Mouse (Mus musculus) CH12.LX (cell line): ENCODE data around the gene Efcab5. TPM values are rescaled to one million over a fixed set of nuclear protein-coding genes. Genes with fewer than 3 reads are reported as not detected.

ENCODE experiments used
- DNase-seq: peaks from one replicate; pipeline ENCODE4 v3.0.0-alpha.2; 2013; ENCODE audit errors: extremely low read depth
- H3K27ac ChIP-seq: 2 replicates; pipeline ENCODE4 v1.5.1; 2012; ENCODE audit warnings: low read depth, mild to moderate bottlenecking, control low read depth, moderate library complexity; ENCODE audit not compliant: insufficient read depth
- H3K27me3 ChIP-seq: replicated peaks from 2 replicates; pipeline ENCODE3; 2012; ENCODE audit warnings: inconsistent platforms
- H3K36me3 ChIP-seq, 2 experiments: replicated peaks in 1 of 2; 2 replicates each; pipeline versions ENCODE3 to v1.6.1; 2012; ENCODE audit warnings: inconsistent platforms in 1 of 2, low read length in 1 of 2, mild to moderate bottlenecking in 1 of 2, mixed read lengths in 1 of 2, moderate library complexity in 1 of 2; ENCODE audit not compliant: control insufficient read depth in 1 of 2, insufficient read depth in 1 of 2
- H3K4me1 ChIP-seq, 2 experiments: 2 replicates each; pipeline ENCODE4 v1.6.1; 2012; ENCODE audit warnings: inconsistent platforms in 1 of 2, moderate library complexity in 1 of 2; ENCODE audit not compliant: insufficient read depth in 2 of 2, control insufficient read depth in 1 of 2
- H3K4me2 ChIP-seq: 2 replicates; pipeline ENCODE4 v1.6.1; 2012; ENCODE audit warnings: low read depth, mild to moderate bottlenecking, control low read depth; ENCODE audit not compliant: poor library complexity, insufficient read depth, severe bottlenecking
- H3K4me3 ChIP-seq, 3 experiments: fragments of 150-350 bp in 1 of 3; sonication (generic) in 1 of 3; replicated peaks in 1 of 3; 2 replicates each; pipeline versions ENCODE3 to v1.5.1; 2011 to 2012; ENCODE audit warnings: low read depth in 2 of 3, low read length in 2 of 3, mild to moderate bottlenecking in 2 of 3, moderate library complexity in 2 of 3, control low read depth in 1 of 3, improper control_type of control experiment in 1 of 3, inconsistent platforms in 1 of 3, mixed read lengths in 1 of 3; ENCODE audit not compliant: poor library complexity in 1 of 3
- H3K79me2 ChIP-seq: replicated peaks from 2 replicates; pipeline ENCODE4 v1.6.1; 2012; ENCODE audit warnings: mild to moderate bottlenecking, moderate library complexity; ENCODE audit not compliant: control insufficient read depth, poor library complexity, insufficient read depth, severe bottlenecking; ENCODE audit errors: extremely low read depth
- H3K9ac ChIP-seq: 2 replicates; pipeline ENCODE4 v1.6.1; 2012; ENCODE audit warnings: low read depth, mild to moderate bottlenecking, control low read depth, moderate library complexity; ENCODE audit not compliant: insufficient read depth
- H3K9me3 ChIP-seq: replicated peaks from 2 replicates; pipeline ENCODE3; 2012; ENCODE audit warnings: low read length, inconsistent platforms, mixed read lengths
- CTCF ChIP-seq, 2 experiments: IDR thresholded peaks in 1 of 2; conservative IDR thresholded peaks in 1 of 2; 2 replicates each; pipeline ENCODE4 v1.5.1; 2011 to 2012; ENCODE audit warnings: low read depth in 2 of 2, low read length in 2 of 2, improper control_type of control experiment in 1 of 2, inconsistent platforms in 1 of 2, mild to moderate bottlenecking in 1 of 2, moderate library complexity in 1 of 2
- E2F4 ChIP-seq: IDR thresholded peaks from 2 replicates; pipeline ENCODE4 v1.6.1; 2011; ENCODE audit warnings: low read depth, low read length, improper control_type of control experiment; ENCODE audit not compliant: insufficient replicate concordance
- EP300 ChIP-seq: IDR thresholded peaks from 2 replicates; pipeline ENCODE4 v1.6.1; 2011; ENCODE audit warnings: low read length, improper control_type of control experiment
- HCFC1 ChIP-seq: IDR thresholded peaks from 2 replicates; pipeline ENCODE4 v1.6.1; 2012; ENCODE audit warnings: low read depth, mild to moderate bottlenecking, inconsistent platforms, low read length, improper control_type of control experiment
- IRF4 ChIP-seq: IDR thresholded peaks from 2 replicates; pipeline ENCODE4 v1.6.1; 2014; ENCODE audit warnings: low read depth, mild to moderate bottlenecking, inconsistent platforms, low read length, improper control_type of control experiment
- JUN ChIP-seq: IDR thresholded peaks from 2 replicates; pipeline ENCODE4 v1.6.1; 2011; ENCODE audit warnings: low read depth, mild to moderate bottlenecking, low read length, improper control_type of control experiment, moderate library complexity; ENCODE audit not compliant: insufficient read depth
- KAT2A ChIP-seq: IDR thresholded peaks from 2 replicates; pipeline ENCODE4 v1.6.1; 2012; ENCODE audit warnings: low read length, improper control_type of control experiment, inconsistent platforms; ENCODE audit not compliant: insufficient replicate concordance
- MAFK ChIP-seq: IDR thresholded peaks from 2 replicates; pipeline ENCODE4 v1.6.1; 2011; ENCODE audit warnings: low read length, improper control_type of control experiment; ENCODE audit not compliant: insufficient replicate concordance
- MAX ChIP-seq: IDR thresholded peaks from 2 replicates; pipeline ENCODE4 v1.6.1; 2011; ENCODE audit warnings: low read length, improper control_type of control experiment
- MEF2A ChIP-seq: IDR thresholded peaks from 2 replicates; pipeline ENCODE4 v1.6.1; 2014; ENCODE audit warnings: low read depth, mild to moderate bottlenecking, inconsistent platforms, low read length, improper control_type of control experiment, borderline replicate concordance
- MYC ChIP-seq: IDR thresholded peaks from 2 replicates; pipeline ENCODE4 v1.6.1; 2011; ENCODE audit warnings: low read depth, mild to moderate bottlenecking, improper control_type of control experiment, low read length
- PAX5 ChIP-seq: IDR thresholded peaks from 2 replicates; pipeline ENCODE4 v1.6.1; 2012; ENCODE audit warnings: low read length, inconsistent platforms, mixed read lengths
- POLR2A ChIP-seq: IDR thresholded peaks from 2 replicates; pipeline ENCODE4 v1.6.1; 2011; ENCODE audit warnings: low read depth, mild to moderate bottlenecking, improper control_type of control experiment, low read length
- POLR2AphosphoS2 ChIP-seq: IDR thresholded peaks from 2 replicates; pipeline ENCODE4 v1.6.1; 2011; ENCODE audit warnings: low read depth, low read length, improper control_type of control experiment
- RAD21 ChIP-seq: IDR thresholded peaks from 2 replicates; pipeline ENCODE4 v1.6.1; 2011; ENCODE audit warnings: low read depth, mild to moderate bottlenecking, low read length, improper control_type of control experiment, moderate library complexity
- TCF12 ChIP-seq: IDR thresholded peaks from 2 replicates; pipeline ENCODE4 v1.6.1; 2014; ENCODE audit warnings: low read depth, mild to moderate bottlenecking, inconsistent platforms, low read length, improper control_type of control experiment
- UBTF ChIP-seq: IDR thresholded peaks from 2 replicates; pipeline ENCODE4 v1.6.1; 2012; ENCODE audit warnings: low read depth, mild to moderate bottlenecking, inconsistent platforms, low read length, improper control_type of control experiment, moderate library complexity
- USF2 ChIP-seq: conservative IDR thresholded peaks from 2 replicates; pipeline ENCODE4 v1.6.1; 2011; ENCODE audit warnings: low read depth, low read length, improper control_type of control experiment
- ZC3H11A ChIP-seq: IDR thresholded peaks from 2 replicates; pipeline ENCODE4 v1.6.1; 2012; ENCODE audit warnings: low read depth, mild to moderate bottlenecking, inconsistent platforms, low read length, improper control_type of control experiment
- ZKSCAN1 ChIP-seq: IDR thresholded peaks from 2 replicates; pipeline ENCODE4 v1.6.1; 2012; ENCODE audit warnings: low read depth, inconsistent platforms, low read length, improper control_type of control experiment, borderline replicate concordance
- ZMIZ1 ChIP-seq: IDR thresholded peaks from 2 replicates; pipeline ENCODE4 v1.6.1; 2012; ENCODE audit warnings: low read depth, mild to moderate bottlenecking, inconsistent platforms, low read length, improper control_type of control experiment
- dilution Hi-C: fragments of 300-500 bp; cut with MboI; formaldehyde crosslinking; loops from 2 replicates; pipeline ENCODE4 v1.14.3; 2020; ENCODE audit warnings: low sequenced_read_pairs; ENCODE audit not compliant: extremely low pct_unique_long_range_greater_than_20kb, extremely low pct_ligation_motif_present
- in situ Hi-C: fragments of 300-500 bp; cut with MboI; formaldehyde crosslinking; loops from 3 replicates; pipeline ENCODE4 v1.14.3; 2019; ENCODE audit warnings: low sequenced_read_pairs, low pct_ligation_motif_present, low pct_unique_long_range_greater_than_20kb, mixed read lengths
- polyA plus RNA-seq: library from polyadenylated mRNA; unstranded; fragments of >175 nt; gene quantifications from 2 replicates; pipeline ENCODE4 v1.2.1, GENCODE M21; 2012; ENCODE audit warnings: low read depth; ENCODE audit not compliant: insufficient read length
- total RNA-seq, 2 experiments: library from RNA; depleted of rRNA; stranded (reverse); fragments of 300-350 nt in 1 of 2; fragments of >200 nt in 1 of 2; gene quantifications; 2 replicates each; pipeline ENCODE4 v1.2.3; 2012 to 2014

Gene Efcab5
- total and polyA plus RNA-seq, 3 experiments = 0.24 to 0.43 (median 0.38) TPM

GRCm38 (mm10) chr11:77098332-77098972, 90.3 kb downstream of the Efcab5 start:
- no peaks in the 10 kb centered on the region for H3K36me3 ChIP-seq

GRCm38 (mm10) chr11:77096991-77097390, 91.8 kb downstream of the Efcab5 start:
- H3K4me1 ChIP-seq = peaks cover 4 to 18% of the 10 kb centered on the region in 2 experiments
- dilution Hi-C loops = no loop called here

More at GRCm38 (mm10) chr11:77098332-77098972, 90.3 kb downstream of the Efcab5 start:
- Histone ChIP-seq H3K9ac (no peak overlapping the region), H3K79me2 (no peaks in the 10 kb centered on the region), H3K9me3 (no peaks in the 10 kb centered on the region), H3K4me3 (no peak overlapping the region), H3K4me2 (no peak overlapping the region), H3K27ac (no peak overlapping the region), H3K27me3 (no peaks in the 10 kb centered on the region), H3K4me1 (peaks cover 4 to 16% of the 10 kb centered on the region in 2 experiments)
- DNase-seq = no peak
- dilution Hi-C loops (no loop called here), in situ Hi-C loops (no loop called here)
- TF ChIP-seq CTCF (conservative IDR thresholded peaks at IDR 0.05 in 1 of 2, IDR thresholded peaks at IDR 0.05 in 1 of 2; ENCODE audit: low read depth in 2 of 2, low read length in 2 of 2) (no peak), ZC3H11A (no peak), ZKSCAN1 (no peak), USF2 (no peak), JUN (no peak), PAX5 (no peak), MYC (no peak), POLR2A (no peak), POLR2AphosphoS2 (no peak), MAFK (no peak), MEF2A (no peak), KAT2A (no peak), EP300 (no peak), MAX (no peak), E2F4 (no peak), TCF12 (no peak), UBTF (no peak), HCFC1 (no peak), ZMIZ1 (no peak), RAD21 (no peak)

More at GRCm38 (mm10) chr11:77096991-77097390, 91.8 kb downstream of the Efcab5 start:
- no peak for DNase-seq
- no peak for TF ChIP-seq IRF4
- TF ChIP-seq MEF2A = no peak
- Histone ChIP-seq H3K79me2 (no peaks in the 10 kb centered on the region), H3K9me3 (no peaks in the 10 kb centered on the region), H3K4me3 (no peak overlapping the region), H3K27me3 (no peaks in the 10 kb centered on the region), H3K36me3 (no peaks in the 10 kb centered on the region), H3K27ac (no peak overlapping the region), H3K4me2 (no peak overlapping the region), H3K9ac (no peak overlapping the region)
- in situ Hi-C loops = no loop called here
